Mouse (Mus musculus) hindbrain, embryonic 10.5 days (tissue): ENCODE results near the gene Anxa10. TPM values are rescaled to one million over a fixed set of nuclear protein-coding genes. Genes with fewer than 3 reads are reported as not detected.

ENCODE experiments used
- DNase-seq: peaks from one replicate; pipeline ENCODE4 v3.0.0-alpha.2; 2017; ENCODE audit warnings: low spot score
- H3K27ac ChIP-seq: fragments of 300-500 bp; sonication (generic); 2 replicates; pipeline ENCODE4 v1.5.1; 2016; ENCODE audit warnings: mild to moderate bottlenecking, moderate library complexity
- H3K27me3 ChIP-seq: fragments of 300-500 bp; sonication (generic); 2 replicates; pipeline ENCODE4 v1.6.1; 2016; ENCODE audit warnings: mild to moderate bottlenecking; ENCODE audit not compliant: poor library complexity, insufficient read depth, severe bottlenecking
- H3K36me3 ChIP-seq: fragments of 300-500 bp; sonication (generic); 2 replicates; pipeline ENCODE4 v1.6.1; 2016; ENCODE audit warnings: mild to moderate bottlenecking, moderate library complexity
- H3K4me1 ChIP-seq: fragments of 300-500 bp; sonication (generic); replicated peaks from 2 replicates; pipeline ENCODE4 v1.6.1; 2016; ENCODE audit warnings: mild to moderate bottlenecking
- H3K4me3 ChIP-seq: fragments of 300-500 bp; sonication (generic); 2 replicates; pipeline ENCODE4 v1.5.1; 2016; ENCODE audit warnings: mild to moderate bottlenecking, moderate library complexity
- H3K9me3 ChIP-seq: fragments of 300-500 bp; sonication (generic); 2 replicates; pipeline ENCODE4 v1.6.1; 2016; ENCODE audit warnings: mild to moderate bottlenecking, moderate library complexity
- WGBS: fragments of 180-500 bp; shearing (Covaris S2); methylation state at CpG from one replicate; pipeline ENCODE4 v1.1.7; 2016; 5-methylcytosine and 5-hydroxymethylcytosine counted together
- polyA plus RNA-seq: library from polyadenylated mRNA; unstranded; fragments of >200 nt; fragmentation: Nextera tagmentation; extraction: Ambion mirVana; gene quantifications from 2 replicates; pipeline ENCODE4 v1.2.1, GENCODE M21; 2016

Anxa10 gene
- polyA plus RNA-seq: not detected in 2 replicates

- Histone ChIP-seq H3K4me1 (no peaks in the 10 kb centered on the region), H3K36me3 (no peaks in the 10 kb centered on the region), H3K4me3 (no peak within 1 kb of the TSS), H3K9me3 (no peaks in the 10 kb centered on the region), H3K27me3 (no peaks in the 10 kb centered on the region), H3K27ac (no peak within 1 kb of the TSS)
- DNase-seq: no peak
- 88% methylated on average over 2 of the region's 2 CpGs for whole genome bisulfite sequencing
Observed at GRCm38 (mm10) chr8:62123098-62123497, at the start of gene Anxa10. Gene Anxa10 (minus strand): TSS chr8:62123150.

GRCm38 (mm10) chr8:62132662-62133366 lies 9.9 kb upstream of the Anxa10 start:
- WGBS: 83% methylated on average over 3 of the region's 3 CpGs
- Histone ChIP-seq H3K36me3 (no peaks in the 10 kb centered on the region), H3K9me3 (no peaks in the 10 kb centered on the region), H3K27ac (no peak overlapping the region), H3K4me1 (no peaks in the 10 kb centered on the region), H3K27me3 (no peaks in the 10 kb centered on the region), H3K4me3 (no peak overlapping the region)
- DNase-seq: no peak

- Histone ChIP-seq H3K27ac (no peak overlapping the region), H3K4me3 (no peak overlapping the region), H3K9me3 (no peaks in the 10 kb centered on the region), H3K4me1 (no peaks in the 10 kb centered on the region), H3K36me3 (no peaks in the 10 kb centered on the region), H3K27me3 (no peaks in the 10 kb centered on the region)
- DNase-seq: no peak
- WGBS: 94% methylated on average over 2 of the region's 2 CpGs
Observed at GRCm38 (mm10) chr8:62097213-62097612, 25.7 kb downstream of the Anxa10 start.

- no peaks in the 10 kb centered on the region for H3K27me3 ChIP-seq
- no peak overlapping the region for H3K27ac ChIP-seq
- no peaks in the 10 kb centered on the region for H3K36me3 ChIP-seq
- DNase-seq: no peak
- no peaks in the 10 kb centered on the region for H3K9me3 ChIP-seq
- WGBS: 85% methylated on average over 2 of the region's 2 CpGs
- H3K4me3 ChIP-seq: no peak overlapping the region
- H3K4me1 ChIP-seq: no peaks in the 10 kb centered on the region
Observed at GRCm38 (mm10) chr8:62081804-62082203, 41.1 kb downstream of the Anxa10 start.

- 48% methylated on average over 3 of the region's 3 CpGs for WGBS
- H3K4me1 ChIP-seq: no peaks in the 10 kb centered on the region
- no peak for DNase-seq
- no peak overlapping the region for H3K27ac ChIP-seq
- H3K9me3 ChIP-seq: no peaks in the 10 kb centered on the region
- no peaks in the 10 kb centered on the region for H3K27me3 ChIP-seq
- H3K4me3 ChIP-seq: no peak overlapping the region
- no peaks in the 10 kb centered on the region for H3K36me3 ChIP-seq
Observed at GRCm38 (mm10) chr8:62080195-62080802, 42.7 kb downstream of the Anxa10 start.

GRCm38 (mm10) chr8:62068305-62068704 lies 54.6 kb downstream of the Anxa10 start:
- Histone ChIP-seq H3K27ac (no peak overlapping the region), H3K27me3 (no peaks in the 10 kb centered on the region), H3K4me1 (no peaks in the 10 kb centered on the region), H3K9me3 (no peaks in the 10 kb centered on the region), H3K36me3 (no peaks in the 10 kb centered on the region), H3K4me3 (no peak overlapping the region)
- DNase-seq: no peak

GRCm38 (mm10) chr8:62060357-62060756 lies 62.6 kb downstream of the Anxa10 start:
- Histone ChIP-seq H3K27ac (no peak overlapping the region), H3K9me3 (no peaks in the 10 kb centered on the region), H3K4me1 (no peaks in the 10 kb centered on the region), H3K27me3 (no peaks in the 10 kb centered on the region), H3K4me3 (no peak overlapping the region), H3K36me3 (no peaks in the 10 kb centered on the region)
- no peak for DNase-seq

- no peak overlapping the region for H3K27ac ChIP-seq
- no peak overlapping the region for H3K4me3 ChIP-seq
- DNase-seq: no peak
- no peaks in the 10 kb centered on the region for H3K4me1 ChIP-seq
- WGBS: 57% methylated on average over 2 of the region's 2 CpGs
- H3K27me3 ChIP-seq: no peaks in the 10 kb centered on the region
- H3K9me3 ChIP-seq: no peaks in the 10 kb centered on the region
- H3K36me3 ChIP-seq: no peaks in the 10 kb centered on the region
Observed at GRCm38 (mm10) chr8:62046809-62047208, 76.1 kb downstream of the Anxa10 start.

- H3K27me3 ChIP-seq: no peaks in the 10 kb centered on the region
- 76% methylated on average over 3 of the region's 3 CpGs for WGBS
- no peak overlapping the region for H3K27ac ChIP-seq
- H3K9me3 ChIP-seq: no peaks in the 10 kb centered on the region
- no peak for DNase-seq
- H3K4me1 ChIP-seq: no peaks in the 10 kb centered on the region
- no peaks in the 10 kb centered on the region for H3K36me3 ChIP-seq
- no peak overlapping the region for H3K4me3 ChIP-seq
Observed at GRCm38 (mm10) chr8:62034351-62034750, 88.6 kb downstream of the Anxa10 start.

- no peaks in the 10 kb centered on the region for H3K27me3 ChIP-seq
Observed at GRCm38 (mm10) chr8:62014582-62014981, 108.4 kb downstream of the Anxa10 start.

GRCm38 (mm10) chr8:62014166-62014565 lies 108.8 kb downstream of the Anxa10 start:
- WGBS: 92% methylated on average over 4 of the region's 4 CpGs
- Histone ChIP-seq H3K27me3 (no peaks in the 10 kb centered on the region), H3K4me3 (no peak overlapping the region), H3K9me3 (peaks cover 2% of the 10 kb centered on the region), H3K36me3 (no peaks in the 10 kb centered on the region), H3K4me1 (no peaks in the 10 kb centered on the region), H3K27ac (no peak overlapping the region)
- no peak for DNase-seq

More at GRCm38 (mm10) chr8:62014582-62014981, 108.4 kb downstream of the Anxa10 start:
- 93% methylated on average over 4 of the region's 4 CpGs for WGBS
- H3K9me3 ChIP-seq: no peaks in the 10 kb centered on the region
- no peaks in the 10 kb centered on the region for H3K36me3 ChIP-seq
- no peaks in the 10 kb centered on the region for H3K4me1 ChIP-seq
- no peak for DNase-seq
- no peak overlapping the region for H3K4me3 ChIP-seq
- no peak overlapping the region for H3K27ac ChIP-seq
